Comparison of ENCODE assay signal across 13 mouse cellular contexts in the genomic region with DNA sequence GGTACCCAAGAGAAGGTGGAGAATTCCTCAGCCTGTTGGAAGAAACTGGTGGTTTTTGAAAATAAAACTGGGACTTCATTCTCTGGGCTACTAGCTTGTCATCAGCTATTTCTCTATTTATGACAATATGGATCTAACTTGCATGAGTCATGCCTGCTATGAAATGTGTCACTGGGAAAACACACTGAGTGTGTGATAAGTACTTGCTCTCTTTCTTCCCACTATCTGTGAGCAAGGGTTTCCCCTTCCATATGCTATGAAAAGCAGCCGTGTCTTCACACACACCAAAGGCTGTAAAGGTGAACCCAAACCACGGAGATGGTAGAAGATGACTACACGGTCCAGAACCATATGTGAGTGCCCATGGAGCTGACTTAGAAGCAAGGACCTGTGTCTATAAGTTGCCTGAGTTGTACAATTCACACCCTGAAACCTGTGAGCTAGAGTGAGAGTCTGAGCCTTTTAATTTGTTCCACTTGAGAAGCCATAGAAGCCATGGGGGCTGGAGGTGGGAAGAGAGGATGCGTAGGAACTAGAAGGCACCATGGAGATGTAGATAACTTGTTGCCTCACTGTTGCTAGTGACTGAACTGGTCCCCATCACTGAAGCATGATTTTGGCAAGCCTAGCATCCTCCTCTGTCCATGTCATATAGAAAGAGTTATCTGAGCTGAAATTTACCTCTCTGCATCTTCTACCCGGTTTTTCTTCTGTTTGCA. TPM values are rescaled to one million over a fixed set of nuclear protein-coding genes. Genes with fewer than 3 reads are reported as not detected.
"Had no signal": no experiment of that assay in that cellular context is flagged by ENCODE, and none has a peak within 500 bp of the region (broad histone marks: within the 10 kb centered on the region; RNA-seq: fewer than 3 reads in every experiment).

No protein-coding gene starts in this region.

- H3K9me3 ChIP-seq: kidney, embryonic 15.5 days; limb, embryonic 15.5 days; liver, embryonic 12.5 days; megakaryocyte, embryonic 14.5 days; midbrain, embryonic 13.5 days had no signal

- DNase-seq: kidney, adult 18-20 months; kidney, postnatal 25 days; lung, embryonic 14.5 days; lung, postnatal 10 days; thymus, adult 2 months; thymus, postnatal 25 days had no signal

- H3K4me2 ChIP-seq: limb, embryonic 15.5 days; liver, embryonic 12.5 days; lung, embryonic 14.5 days; midbrain, embryonic 13.5 days had no signal

- H3K27me3 ChIP-seq: kidney, embryonic 15.5 days; liver, embryonic 12.5 days; megakaryocyte, embryonic 14.5 days had no signal

- H3K4me1 ChIP-seq: liver, embryonic 12.5 days; midbrain, embryonic 13.5 days had no signal

- H3K27ac ChIP-seq: kidney, embryonic 15.5 days; limb, embryonic 15.5 days; liver, embryonic 12.5 days; macrophage; midbrain, embryonic 13.5 days had no signal

- H3K9ac ChIP-seq: kidney, embryonic 15.5 days; limb, embryonic 15.5 days; liver, embryonic 12.5 days; lung, embryonic 14.5 days; midbrain, embryonic 13.5 days had no signal

- ATAC-seq: inflammation-experienced regulatory T-cells, adult 6 months; liver, embryonic 12.5 days; midbrain, embryonic 13.5 days had no signal

- H3K4me3 ChIP-seq: kidney, embryonic 15.5 days; limb, embryonic 15.5 days; liver, embryonic 12.5 days; megakaryocyte, embryonic 14.5 days; midbrain, embryonic 13.5 days had no signal

- H3K36me3 ChIP-seq: limb, embryonic 15.5 days had no signal

RNA-seq across cellular contexts. Expression of a gene that starts 36.0 kb away (rescaled TPM):
- polyA plus RNA-seq: macrophage had no signal
